Mouse (Mus musculus) kidney, embryonic 16.5 days (tissue): ENCODE measurements around the gene Khdc1c. TPM values are rescaled to one million over a fixed set of nuclear protein-coding genes. Genes with fewer than 3 reads are reported as not detected.
"Not testable (repeated sequence)": the region's sequence is repeated elsewhere in the genome, so short reads cannot be mapped to it uniquely, and the experiment has no call there.

Experiments used
- ATAC-seq: fragments of 200-750 bp; cut with Nextera tagmentation; 2 replicates; pipeline ENCODE4 v1.8.0; 2017; ENCODE audit warnings: moderate TSS enrichment; ENCODE audit not compliant: low FRiP score, low TSS enrichment
- H3K27ac ChIP-seq: fragments of 300-500 bp; sonication (generic); 2 replicates; pipeline ENCODE4 v1.5.1; 2014; ENCODE audit warnings: low read length
- H3K27me3 ChIP-seq: fragments of 300-500 bp; sonication (generic); 2 replicates; pipeline ENCODE4 v1.6.1; 2014; ENCODE audit warnings: low read length, control low read depth, mixed read lengths; ENCODE audit not compliant: insufficient read depth
- H3K36me3 ChIP-seq: fragments of 300-500 bp; sonication (generic); 2 replicates; pipeline ENCODE4 v1.6.1; 2014; ENCODE audit warnings: low read length, control low read depth, mixed read lengths; ENCODE audit not compliant: insufficient read depth
- H3K4me1 ChIP-seq: fragments of 300-500 bp; sonication (generic); 2 replicates; pipeline ENCODE4 v1.6.1; 2014; ENCODE audit warnings: low read length, control low read depth, mixed read lengths; ENCODE audit not compliant: insufficient read depth
- H3K4me2 ChIP-seq: fragments of 300-500 bp; sonication (generic); replicated peaks from 2 replicates; pipeline ENCODE4 v1.6.1; 2014; ENCODE audit warnings: low read depth, low read length
- H3K4me3 ChIP-seq: fragments of 300-500 bp; sonication (generic); 2 replicates; pipeline ENCODE4 v1.5.1; 2014; ENCODE audit warnings: mild to moderate bottlenecking, low read length
- H3K9ac ChIP-seq: fragments of 300-500 bp; sonication (generic); replicated peaks from 2 replicates; pipeline ENCODE4 v1.6.1; 2014; ENCODE audit warnings: low read length
- H3K9me3 ChIP-seq: fragments of 300-500 bp; sonication (generic); 2 replicates; pipeline ENCODE4 v1.6.1; 2016; ENCODE audit warnings: low read length, control low read depth
- WGBS: fragments of 180-500 bp; shearing (Covaris S2); extraction: QIAGEN DNeasy Blood & Tissue Kit; methylation state at CpG from one replicate; pipeline ENCODE4 v1.1.7; 2014; 5-methylcytosine and 5-hydroxymethylcytosine counted together
- polyA plus RNA-seq: library from polyadenylated mRNA; unstranded; fragments of >200 nt; fragmentation: Nextera tagmentation; extraction: Ambion mirVana; gene quantifications from 2 replicates; pipeline ENCODE4 v1.2.1, GENCODE M21; 2015

The Khdc1c gene
- polyA plus RNA-seq, 1 experiment from 2014 or later = not detected

GRCm38 (mm10) chr1:21344253-21344652 lies 23.9 kb upstream of the Khdc1c start:
- no peak for ATAC-seq
- no peak overlapping the region for H3K4me3 ChIP-seq
- 72% methylated on average over 4 of the region's 4 CpGs for WGBS
- no peaks in the 10 kb centered on the region; the same call in 1 of the 2 replicates for H3K9me3 ChIP-seq
- H3K27me3 ChIP-seq = no peaks in the 10 kb centered on the region
- no peak overlapping the region for H3K4me2 ChIP-seq
- no peaks in the 10 kb centered on the region for H3K4me1 ChIP-seq
- H3K36me3 ChIP-seq = no peaks in the 10 kb centered on the region
- H3K9ac ChIP-seq = no peak overlapping the region
- H3K27ac ChIP-seq = no peak overlapping the region

GRCm38 (mm10) chr1:21344752-21345151 lies 23.4 kb upstream of the Khdc1c start:
- H3K9me3 ChIP-seq, H3K4me2 ChIP-seq, ATAC-seq, H3K4me3 ChIP-seq, H3K36me3 ChIP-seq, H3K27me3 ChIP-seq, H3K4me1 ChIP-seq, H3K27ac ChIP-seq, H3K9ac ChIP-seq: not testable (repeated sequence)
- WGBS = 87% methylated on average over 7 of the region's 7 CpGs

- Histone ChIP-seq H3K4me3 (no peak within 1 kb of the TSS), H3K4me2 (no peak within 1 kb of the TSS), H3K9me3 (no peaks in the 10 kb centered on the region; the same call in 1 of the 2 replicates), H3K27ac (no peak within 1 kb of the TSS), H3K9ac (no peak within 1 kb of the TSS), H3K27me3 (no peaks in the 10 kb centered on the region), H3K36me3 (no peaks in the 10 kb centered on the region), H3K4me1 (no peaks in the 10 kb centered on the region)
- ATAC-seq = no peak
- 73% methylated on average over 2 of the region's 2 CpGs for WGBS
These were observed 18.8 kb upstream of the Khdc1c start, which contains the start of gene Khdc1a for GRCm38 (mm10) chr1:21349341-21349740. Gene Khdc1a, plus strand, starts transcription at chr1:21349641.

- no peak for ATAC-seq
- WGBS = 89% methylated on average over 1 of the region's 1 CpGs
- no peak within 1 kb of the TSS for H3K27ac ChIP-seq
These were observed 15.1 kb downstream of the Khdc1c start, which contains the start of gene Khdc1b for GRCm38 (mm10) chr1:21383256-21383655. Gene Khdc1b, plus strand, starts transcription at chr1:21383556.

GRCm38 (mm10) chr1:21391138-21391671 lies 23.1 kb downstream of the Khdc1c start:
- 35% methylated on average over 6 of the region's 6 CpGs for WGBS
- no peak overlapping the region for H3K27ac ChIP-seq
- no peaks in the 10 kb centered on the region for H3K9me3 ChIP-seq
- no peak overlapping the region for H3K4me2 ChIP-seq
- H3K9ac ChIP-seq = no peak overlapping the region
- H3K4me3 ChIP-seq = no peak overlapping the region
- H3K36me3 ChIP-seq = no peaks in the 10 kb centered on the region
- H3K27me3 ChIP-seq = no peaks in the 10 kb centered on the region
- no peaks in the 10 kb centered on the region for H3K4me1 ChIP-seq
- ATAC-seq = no peak

More at GRCm38 (mm10) chr1:21383256-21383655, 15.1 kb downstream of the Khdc1c start, which contains the start of gene Khdc1b:
- Histone ChIP-seq H3K36me3 (no peaks in the 10 kb centered on the region), H3K4me1 (no peaks in the 10 kb centered on the region), H3K4me3 (no peak within 1 kb of the TSS), H3K27me3 (no peaks in the 10 kb centered on the region), H3K9me3 (no peaks in the 10 kb centered on the region), H3K4me2 (no peak within 1 kb of the TSS), H3K9ac (no peak within 1 kb of the TSS)

GRCm38 (mm10) chr1:21402804-21403203 lies 34.7 kb downstream of the Khdc1c start:
- Histone ChIP-seq H3K4me2 (no peak overlapping the region), H3K27ac (no peak overlapping the region), H3K27me3 (no peaks in the 10 kb centered on the region), H3K4me1 (no peaks in the 10 kb centered on the region), H3K9me3 (no peaks in the 10 kb centered on the region), H3K36me3 (no peaks in the 10 kb centered on the region), H3K4me3 (no peak overlapping the region), H3K9ac (no peak overlapping the region)
- WGBS = 88% methylated on average over 8 of the region's 8 CpGs
- ATAC-seq = no peak

- Histone ChIP-seq H3K36me3 (no peaks in the 10 kb centered on the region), H3K9ac (no peak overlapping the region), H3K27ac (no peak overlapping the region), H3K4me1 (no peaks in the 10 kb centered on the region), H3K27me3 (no peaks in the 10 kb centered on the region), H3K4me3 (no peak overlapping the region), H3K4me2 (no peak overlapping the region), H3K9me3 (no peaks in the 10 kb centered on the region)
- no peak for ATAC-seq
- 27% methylated on average over 2 of the region's 2 CpGs for WGBS
These were observed 39.1 kb downstream of the Khdc1c start for GRCm38 (mm10) chr1:21407266-21407665.

- H3K9me3 ChIP-seq = no peaks in the 10 kb centered on the region
- WGBS = 49% methylated on average over 18 of the region's 18 CpGs
- no peak overlapping the region for H3K27ac ChIP-seq
- H3K4me3 ChIP-seq = no peak overlapping the region
- no peaks in the 10 kb centered on the region for H3K27me3 ChIP-seq
- H3K4me1 ChIP-seq = no peaks in the 10 kb centered on the region
- peak overlapping the region; percentile 26; the same call in 1 of the 2 replicates for H3K4me2 ChIP-seq
- H3K36me3 ChIP-seq = no peaks in the 10 kb centered on the region
- no peak overlapping the region for H3K9ac ChIP-seq
- peak; percentile 91; the same call in 1 of the 2 replicates for ATAC-seq
These were observed 43.4 kb downstream of the Khdc1c start for GRCm38 (mm10) chr1:21411331-21412196.

GRCm38 (mm10) chr1:21412197-21412555 lies 44.0 kb downstream of the Khdc1c start:
- H3K36me3 ChIP-seq = no peaks in the 10 kb centered on the region
- no peak for ATAC-seq
- H3K4me3 ChIP-seq = no peak overlapping the region
- H3K9ac ChIP-seq = no peak overlapping the region
- H3K27ac ChIP-seq = no peak overlapping the region
- no peaks in the 10 kb centered on the region for H3K9me3 ChIP-seq
- H3K4me2 ChIP-seq = no peak overlapping the region
- 82% methylated on average over 2 of the region's 2 CpGs for WGBS
- no peaks in the 10 kb centered on the region for H3K27me3 ChIP-seq
- no peaks in the 10 kb centered on the region for H3K4me1 ChIP-seq

- Histone ChIP-seq H3K9me3 (no peaks in the 10 kb centered on the region), H3K27ac (no peak overlapping the region), H3K4me1 (no peaks in the 10 kb centered on the region), H3K36me3 (no peaks in the 10 kb centered on the region), H3K4me2 (no peak overlapping the region), H3K9ac (no peak overlapping the region), H3K27me3 (no peaks in the 10 kb centered on the region), H3K4me3 (no peak overlapping the region)
- ATAC-seq = no peak
These were observed 51.2 kb downstream of the Khdc1c start for GRCm38 (mm10) chr1:21419370-21419769.
